Mouse (Mus musculus): ENCODE data around the gene Ccl11. TPM values are rescaled to one million over a fixed set of nuclear protein-coding genes. Genes with fewer than 3 reads are reported as not detected.

Ccl11 gene
- polyA plus RNA-seq, 1 experiment from 2014 or later: 66.6 TPM

DNA sequence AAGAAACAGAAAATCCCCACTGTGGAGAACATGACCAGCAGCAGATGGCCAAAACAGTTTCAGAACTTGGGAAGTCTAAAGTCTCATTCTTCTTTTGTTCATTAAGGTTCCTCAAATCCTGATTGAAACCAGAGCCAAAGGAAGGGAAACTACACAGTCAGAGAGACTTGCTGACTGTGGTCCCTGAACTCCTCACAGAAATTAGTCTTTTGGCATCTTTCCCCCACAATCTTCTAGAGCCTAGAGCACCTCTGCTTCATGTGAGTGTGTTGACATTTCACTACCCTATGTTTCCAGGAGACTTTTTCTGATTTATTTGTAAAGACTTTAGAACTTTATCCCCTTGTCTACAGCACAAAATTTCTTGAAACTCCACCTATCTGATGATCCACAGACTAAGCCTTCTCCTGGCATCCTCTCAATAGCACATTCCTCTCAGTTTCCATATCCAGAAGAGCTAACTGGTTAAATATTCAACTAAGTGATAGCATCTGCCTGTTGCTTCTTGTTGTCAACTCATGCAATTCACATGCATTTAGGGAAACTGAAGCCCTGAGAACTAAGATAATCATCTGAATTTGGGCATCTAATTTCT is 20.6 kb downstream of the Ccl11 start:
- no peak for ATAC-seq
- no peaks in the 10 kb centered on the region for H3K4me1 ChIP-seq (replicated peaks; ENCODE audit: control insufficient read depth, insufficient read depth, low read length)
- no peaks in the 10 kb centered on the region for H3K27me3 ChIP-seq (replicated peaks; ENCODE audit: control insufficient read depth, insufficient read depth, low read length)
- no peak for TF ChIP-seq CTCF (IDR thresholded peaks at IDR 0.05; ENCODE audit: low read depth)
- H3K36me3 ChIP-seq (ENCODE audit: control insufficient read depth, insufficient read depth): no peaks in the 10 kb centered on the region
- H3K4me3 ChIP-seq (ENCODE audit: low read depth, low read length): no peak overlapping the region
- H3K9ac ChIP-seq (ENCODE audit: low read depth, low read length): no peak overlapping the region
- no peaks in the 10 kb centered on the region for H3K9me3 ChIP-seq (ENCODE audit: control insufficient read depth)
- no peak overlapping the region for H3K4me2 ChIP-seq (replicated peaks; ENCODE audit: low read depth)
- H3K27ac ChIP-seq (ENCODE audit: low read depth, low read length): no peak overlapping the region

DNA sequence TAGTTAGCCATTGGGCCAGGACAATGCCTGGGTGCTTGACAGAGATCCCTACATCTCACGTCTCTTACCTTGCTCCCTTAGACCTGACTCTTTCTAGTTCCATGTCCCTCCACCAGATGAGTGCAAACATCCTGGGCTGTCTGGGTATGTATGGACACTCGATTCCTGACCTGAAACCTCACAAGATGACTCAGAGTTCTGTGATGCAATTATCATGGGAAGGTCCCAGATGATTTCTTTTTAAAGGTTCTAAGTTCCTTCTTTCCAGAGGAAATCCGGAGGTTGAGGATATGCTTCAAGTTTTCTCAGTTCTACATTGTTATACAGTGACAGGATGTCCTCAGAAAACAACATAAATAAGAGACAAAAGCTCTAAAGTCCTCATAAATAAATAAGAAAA is 23.2 kb downstream of the Ccl11 start:
- ATAC-seq: no peak
- Histone ChIP-seq H3K27me3 (replicated peaks; ENCODE audit: control insufficient read depth, insufficient read depth, low read length) (no peaks in the 10 kb centered on the region), H3K4me1 (replicated peaks; ENCODE audit: control insufficient read depth, insufficient read depth, low read length) (no peaks in the 10 kb centered on the region), H3K9me3 (ENCODE audit: control insufficient read depth) (no peaks in the 10 kb centered on the region), H3K36me3 (ENCODE audit: control insufficient read depth, insufficient read depth) (no peaks in the 10 kb centered on the region), H3K4me2 (replicated peaks; ENCODE audit: low read depth) (no peak overlapping the region), H3K27ac (ENCODE audit: low read depth, low read length) (no peak overlapping the region), H3K9ac (ENCODE audit: low read depth, low read length) (no peak overlapping the region), H3K4me3 (ENCODE audit: low read depth, low read length) (no peak overlapping the region)
- no peak for TF ChIP-seq CTCF (IDR thresholded peaks at IDR 0.05; ENCODE audit: low read depth)
- 75% methylated on average over 3 of the region's 3 CpGs for WGBS

DNA sequence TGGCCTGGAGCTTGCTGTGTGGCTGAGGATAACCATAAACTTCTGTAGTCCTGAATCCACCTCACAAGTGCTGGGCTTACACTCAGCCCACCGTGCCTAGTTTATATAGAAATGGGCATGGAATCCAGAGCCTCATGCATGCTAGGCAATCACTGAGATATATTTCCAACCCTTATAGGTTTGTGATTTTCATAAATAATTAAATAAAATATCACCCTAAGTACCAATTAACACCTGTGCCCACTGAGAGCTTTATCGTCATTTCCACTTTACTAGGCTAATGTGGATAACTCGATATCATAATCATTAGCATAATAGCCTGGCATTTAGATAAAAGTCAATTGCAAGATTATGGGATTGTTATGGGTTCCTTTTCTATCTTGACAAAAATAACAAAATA is 26.7 kb downstream of the Ccl11 start:
- H3K27ac ChIP-seq (ENCODE audit: low read depth, low read length): no peak overlapping the region
- no peak for TF ChIP-seq CTCF (IDR thresholded peaks at IDR 0.05; ENCODE audit: low read depth)
- no peaks in the 10 kb centered on the region for H3K27me3 ChIP-seq (replicated peaks; ENCODE audit: control insufficient read depth, insufficient read depth, low read length)
- no peaks in the 10 kb centered on the region for H3K4me1 ChIP-seq (replicated peaks; ENCODE audit: control insufficient read depth, insufficient read depth, low read length)
- no peak overlapping the region for H3K4me2 ChIP-seq (replicated peaks; ENCODE audit: low read depth)
- H3K9ac ChIP-seq (ENCODE audit: low read depth, low read length): no peak overlapping the region
- H3K4me3 ChIP-seq (ENCODE audit: low read depth, low read length): no peak overlapping the region
- no peaks in the 10 kb centered on the region for H3K9me3 ChIP-seq (ENCODE audit: control insufficient read depth)
- WGBS: 89% methylated on average over 3 of the region's 3 CpGs
- no peak for ATAC-seq
- no peaks in the 10 kb centered on the region for H3K36me3 ChIP-seq (ENCODE audit: control insufficient read depth, insufficient read depth)

DNA sequence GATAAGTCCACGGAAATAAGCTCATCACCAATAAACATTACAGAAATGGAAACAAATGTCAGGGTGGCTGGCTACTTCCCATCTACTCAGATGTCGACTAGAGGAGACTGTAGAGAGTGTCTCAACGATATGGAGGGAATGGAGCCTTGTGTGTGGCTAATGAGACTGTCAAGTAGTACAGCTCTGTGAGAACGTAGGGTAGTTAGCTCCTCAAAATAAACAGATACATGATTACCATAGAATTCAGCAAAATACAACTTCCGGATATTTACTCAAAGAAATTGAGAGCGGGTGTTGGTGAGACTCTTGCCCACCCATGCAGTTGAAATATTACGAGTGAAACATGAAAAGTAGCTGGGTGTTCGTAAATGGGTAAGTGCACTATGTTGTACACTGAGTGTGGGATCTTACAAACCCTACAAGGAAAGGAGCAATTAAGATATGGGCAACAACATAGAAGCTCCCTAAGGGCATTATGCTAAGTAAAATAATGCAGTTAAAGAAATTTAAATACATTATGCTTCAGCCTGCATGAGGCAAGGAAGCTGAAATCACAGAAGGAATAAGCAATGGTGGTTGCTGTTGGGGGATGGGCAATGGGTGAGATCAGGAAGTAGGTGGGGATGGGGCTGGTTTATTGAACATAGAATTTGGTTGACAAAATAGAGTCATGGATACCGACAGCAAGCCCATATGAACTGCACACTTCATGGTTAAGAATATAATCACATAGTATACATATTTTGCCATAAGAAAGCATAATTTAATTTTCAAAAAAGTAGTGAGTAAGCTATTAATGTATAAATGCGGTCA is 42.1 kb downstream of the Ccl11 start:
- Histone ChIP-seq H3K4me2 (replicated peaks; ENCODE audit: low read depth) (no peak overlapping the region), H3K4me3 (ENCODE audit: low read depth, low read length) (no peak overlapping the region), H3K27me3 (replicated peaks; ENCODE audit: control insufficient read depth, insufficient read depth, low read length) (no peaks in the 10 kb centered on the region), H3K36me3 (ENCODE audit: control insufficient read depth, insufficient read depth) (no peaks in the 10 kb centered on the region), H3K4me1 (replicated peaks; ENCODE audit: control insufficient read depth, insufficient read depth, low read length) (no peaks in the 10 kb centered on the region), H3K9me3 (ENCODE audit: control insufficient read depth) (no peaks in the 10 kb centered on the region), H3K9ac (ENCODE audit: low read depth, low read length) (no peak overlapping the region), H3K27ac (ENCODE audit: low read depth, low read length) (no peak overlapping the region)
- WGBS: 67% methylated on average over 10 of the region's 10 CpGs
- TF ChIP-seq CTCF (IDR thresholded peaks at IDR 0.05; ENCODE audit: low read depth): no peak
- ATAC-seq: no peak

- 84% methylated on average over 4 of the region's 4 CpGs for WGBS
- H3K4me3 ChIP-seq (ENCODE audit: low read depth, low read length): no peak overlapping the region
- ATAC-seq: no peak
These were observed 43.5 kb downstream of the Ccl11 start for GRCm38 (mm10) chr11:82101087-82101486.

GRCm38 (mm10) chr11:82101529-82101928 is 43.9 kb downstream of the Ccl11 start, which contains the start of gene Ccl12:
Ccl12 (plus strand) TSS chr11:82101845.
- Histone ChIP-seq H3K9me3 (ENCODE audit: control insufficient read depth) (no peaks in the 10 kb centered on the region), H3K27ac (ENCODE audit: low read depth, low read length) (no peak within 1 kb of the TSS), H3K9ac (ENCODE audit: low read depth, low read length) (no peak within 1 kb of the TSS), H3K4me1 (replicated peaks; ENCODE audit: control insufficient read depth, insufficient read depth, low read length) (no peaks in the 10 kb centered on the region), H3K4me3 (ENCODE audit: low read depth, low read length) (no peak within 1 kb of the TSS), H3K4me2 (replicated peaks; ENCODE audit: low read depth) (no peak within 1 kb of the TSS), H3K27me3 (replicated peaks; ENCODE audit: control insufficient read depth, insufficient read depth, low read length) (no peaks in the 10 kb centered on the region), H3K36me3 (ENCODE audit: control insufficient read depth, insufficient read depth) (no peaks in the 10 kb centered on the region)
- WGBS: 67% methylated on average over 2 of the region's 2 CpGs
- no peak for TF ChIP-seq CTCF (IDR thresholded peaks at IDR 0.05; ENCODE audit: low read depth)
- ATAC-seq: no peak

More at GRCm38 (mm10) chr11:82101087-82101486, 43.5 kb downstream of the Ccl11 start:
- Histone ChIP-seq H3K36me3 (ENCODE audit: control insufficient read depth, insufficient read depth) (no peaks in the 10 kb centered on the region), H3K27ac (ENCODE audit: low read depth, low read length) (no peak overlapping the region), H3K9me3 (ENCODE audit: control insufficient read depth) (no peaks in the 10 kb centered on the region), H3K27me3 (replicated peaks; ENCODE audit: control insufficient read depth, insufficient read depth, low read length) (no peaks in the 10 kb centered on the region), H3K4me1 (replicated peaks; ENCODE audit: control insufficient read depth, insufficient read depth, low read length) (no peaks in the 10 kb centered on the region), H3K9ac (ENCODE audit: low read depth, low read length) (no peak overlapping the region), H3K4me2 (replicated peaks; ENCODE audit: low read depth) (no peak overlapping the region)
- TF ChIP-seq CTCF (IDR thresholded peaks at IDR 0.05; ENCODE audit: low read depth): no peak
